Mouse (Mus musculus): ENCODE results near the gene Htra2. TPM values are rescaled to one million over a fixed set of nuclear protein-coding genes. Genes with fewer than 3 reads are reported as not detected.

Gene Htra2
- polyA plus RNA-seq (2015; fragmentation: Nextera tagmentation; extraction: Ambion mirVana): 54.4 and 55.1 TPM in 2 replicates

DNA sequence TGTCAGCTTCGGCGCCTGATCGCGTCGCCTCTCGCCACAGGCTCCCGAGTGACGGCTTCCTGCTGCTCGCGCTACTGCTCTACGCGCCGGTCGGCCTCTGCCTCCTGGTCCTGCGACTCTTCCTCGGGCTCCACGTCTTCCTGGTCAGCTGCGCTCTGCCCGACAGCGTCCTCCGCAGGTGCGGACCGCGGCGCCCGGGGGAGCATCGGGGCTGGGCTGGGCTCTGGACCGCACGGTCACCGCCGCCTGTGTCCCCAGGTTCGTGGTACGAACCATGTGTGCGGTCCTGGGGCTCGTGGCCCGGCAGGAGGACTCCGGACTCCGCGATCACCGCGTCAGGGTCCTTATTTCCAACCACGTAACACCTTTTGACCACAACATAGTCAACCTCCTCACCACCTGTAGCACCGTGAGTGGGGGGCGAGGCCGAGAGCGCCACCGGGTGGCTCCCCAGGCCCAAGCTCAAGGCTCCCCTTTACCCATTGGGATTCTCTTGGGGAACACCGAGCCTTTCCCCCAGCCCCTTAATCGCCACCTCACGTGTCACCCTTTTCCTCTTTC lies at the start of gene Htra2:
Gene Htra2 (minus strand): TSS at position 403 of the 561 bp plus-strand sequence.
- DNase-seq (ENCODE audit: low spot score): peak; percentile 46

DNA sequence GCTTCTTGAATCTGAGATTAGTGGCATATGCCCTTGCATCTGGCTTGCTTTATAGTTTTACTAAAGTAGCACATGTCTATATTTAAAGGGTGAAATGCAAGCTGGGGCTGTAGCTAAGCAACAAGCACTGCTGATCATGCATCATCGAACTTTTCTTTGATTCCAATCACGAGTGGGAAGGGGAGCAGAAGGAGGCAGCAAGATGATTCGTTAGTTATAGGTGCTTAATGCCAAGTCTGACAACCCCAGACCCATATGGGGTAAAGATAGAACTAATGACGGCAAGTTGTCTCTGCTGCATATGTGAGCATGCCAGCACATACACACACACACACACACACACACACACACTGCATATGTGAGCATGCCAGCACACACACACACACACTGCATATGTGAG lies 49.1 kb upstream of the Htra2 start:
- no peak for DNase-seq (ENCODE audit: low spot score)

DNA sequence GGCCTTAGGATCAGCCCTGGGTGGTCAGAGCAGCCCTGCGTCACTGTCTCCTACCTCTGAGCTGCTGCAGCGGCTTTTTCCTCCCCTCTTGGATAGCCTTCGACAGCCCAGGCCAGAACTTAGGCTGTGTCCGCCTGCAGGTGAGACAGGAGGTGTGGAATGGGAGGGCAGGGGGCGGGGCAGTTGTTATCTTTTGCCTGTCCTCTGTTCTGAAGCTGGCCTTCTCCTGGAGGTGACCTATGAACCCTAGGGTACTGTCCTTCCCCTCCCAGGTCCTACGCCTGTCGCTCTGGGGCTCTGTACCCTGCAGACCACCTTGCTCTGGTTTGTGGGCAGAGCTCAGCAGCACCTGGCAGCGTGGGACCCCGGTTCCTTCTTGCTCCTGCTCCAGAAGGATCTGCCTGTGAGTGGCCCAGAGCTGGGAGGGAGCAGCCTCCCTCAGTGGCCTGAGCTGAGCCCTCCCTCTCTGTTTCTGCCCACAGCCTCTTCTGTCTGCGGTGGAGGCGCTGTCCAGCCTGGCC lies 48.1 kb upstream of the Htra2 start:
- no peak for DNase-seq (ENCODE audit: low spot score)

DNA sequence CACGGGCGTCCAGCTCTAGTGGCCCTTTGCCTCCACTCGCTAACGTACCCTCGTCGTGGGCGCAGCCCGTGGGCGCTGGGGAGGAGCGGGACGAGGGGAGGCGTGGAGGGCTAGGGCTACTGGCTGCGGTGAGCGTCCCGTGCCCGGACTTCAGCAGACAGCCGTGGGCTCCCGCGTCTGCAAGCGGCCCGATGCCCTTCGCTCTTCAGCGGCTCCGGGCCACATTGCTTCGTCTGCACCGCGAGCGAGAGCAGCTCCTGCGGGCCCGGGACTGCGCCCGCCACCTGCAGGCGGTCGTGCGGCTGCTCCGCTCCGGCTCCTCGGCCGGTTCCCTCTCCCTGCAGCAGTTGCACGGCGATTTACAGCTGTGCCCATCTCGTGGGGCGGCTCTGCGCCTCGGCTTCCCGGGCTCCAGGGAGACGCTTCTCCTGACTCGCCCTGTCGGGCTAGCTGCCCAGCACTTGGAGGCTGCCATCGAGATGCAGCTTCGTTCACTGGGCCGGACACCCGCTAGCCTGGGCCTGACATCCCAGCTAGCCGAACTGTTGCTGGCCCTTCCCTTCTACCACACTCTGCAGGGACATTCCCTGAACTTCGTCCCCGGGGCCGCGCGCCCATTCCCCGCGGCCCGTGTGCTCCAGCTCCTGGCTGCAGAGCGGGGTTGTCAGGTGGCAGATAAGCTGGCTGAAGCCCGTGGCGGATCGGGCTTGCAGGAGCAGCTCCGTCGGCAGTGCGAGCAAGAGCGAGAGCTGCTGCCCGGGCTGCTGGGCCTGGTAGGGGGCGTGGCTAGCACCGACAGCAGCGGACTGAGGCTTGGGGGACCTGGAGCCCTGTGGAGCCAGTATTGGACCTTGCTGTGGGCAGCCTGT lies 46.8 kb upstream of the Htra2 start:
- DNase-seq (ENCODE audit: low spot score): peak; percentile 81

DNA sequence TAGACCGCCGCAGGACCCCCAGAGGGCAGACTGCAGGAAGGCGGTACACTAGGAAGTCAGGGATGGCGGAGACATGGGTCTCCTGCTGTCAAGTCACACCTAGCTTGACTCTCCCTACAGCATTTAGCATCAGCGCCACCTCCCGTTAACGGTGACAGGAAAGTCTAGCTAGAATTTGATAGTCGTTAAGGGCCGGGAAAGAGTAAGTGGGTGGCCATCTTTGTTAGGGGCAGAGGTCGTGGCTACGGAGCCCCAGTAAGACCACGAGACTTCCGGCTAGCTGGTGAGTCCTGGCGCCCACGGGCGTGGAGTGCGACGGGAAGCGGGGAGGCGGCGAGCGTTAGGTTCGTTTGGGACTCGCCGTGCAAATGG lies 46.2 kb upstream of the Htra2 start, which contains the start of the genes Ccdc142 and Gm42688:
Gene Ccdc142 (plus strand): TSS at position 286 of the 372 bp plus-strand sequence.
Gene Gm42688 (plus strand): TSS at position 302 of the 372 bp plus-strand sequence.
- DNase-seq (ENCODE audit: low spot score): peak; percentile 92

DNA sequence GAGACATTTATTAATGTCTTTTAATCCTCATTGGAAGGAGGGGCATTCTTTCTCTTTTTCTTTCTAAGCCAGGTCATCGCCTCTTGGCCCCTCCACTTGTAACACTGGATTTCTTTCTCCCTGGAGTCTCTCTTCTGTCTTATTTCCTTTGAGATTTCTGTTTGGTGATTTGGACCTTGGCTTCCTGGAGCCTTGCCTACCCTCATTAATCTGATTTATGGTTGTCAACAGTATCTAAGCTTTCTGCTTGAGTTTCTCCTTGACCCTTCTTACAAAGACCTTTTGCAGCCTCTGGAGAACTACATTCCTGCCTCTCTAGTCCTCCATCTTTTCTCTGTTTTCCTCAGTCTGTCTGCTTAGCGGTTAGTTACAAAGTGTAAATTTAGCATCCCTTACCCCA lies 43.3 kb upstream of the Htra2 start:
- no peak for DNase-seq (ENCODE audit: low spot score)

DNA sequence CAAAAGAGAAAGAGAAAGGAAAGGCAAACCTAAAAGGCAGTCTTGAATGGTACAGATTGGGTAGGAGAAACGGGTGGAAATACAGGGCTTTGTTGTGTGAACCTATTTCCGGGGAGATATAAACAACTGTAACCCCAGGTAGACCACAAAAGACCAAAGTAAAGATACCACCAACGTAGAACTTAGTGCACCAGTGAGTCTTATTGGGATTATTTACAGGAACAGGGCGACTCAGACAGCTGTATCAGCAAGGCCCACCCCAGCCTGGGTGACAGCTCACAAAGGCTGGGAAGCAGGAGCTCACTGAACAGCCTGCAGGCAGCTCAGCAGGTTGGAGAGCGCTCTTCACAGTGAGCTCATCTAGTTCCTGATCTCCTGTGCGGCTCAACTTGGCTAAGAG lies 40.9 kb upstream of the Htra2 start:
- peak; percentile 83 for DNase-seq (ENCODE audit: low spot score)

DNA sequence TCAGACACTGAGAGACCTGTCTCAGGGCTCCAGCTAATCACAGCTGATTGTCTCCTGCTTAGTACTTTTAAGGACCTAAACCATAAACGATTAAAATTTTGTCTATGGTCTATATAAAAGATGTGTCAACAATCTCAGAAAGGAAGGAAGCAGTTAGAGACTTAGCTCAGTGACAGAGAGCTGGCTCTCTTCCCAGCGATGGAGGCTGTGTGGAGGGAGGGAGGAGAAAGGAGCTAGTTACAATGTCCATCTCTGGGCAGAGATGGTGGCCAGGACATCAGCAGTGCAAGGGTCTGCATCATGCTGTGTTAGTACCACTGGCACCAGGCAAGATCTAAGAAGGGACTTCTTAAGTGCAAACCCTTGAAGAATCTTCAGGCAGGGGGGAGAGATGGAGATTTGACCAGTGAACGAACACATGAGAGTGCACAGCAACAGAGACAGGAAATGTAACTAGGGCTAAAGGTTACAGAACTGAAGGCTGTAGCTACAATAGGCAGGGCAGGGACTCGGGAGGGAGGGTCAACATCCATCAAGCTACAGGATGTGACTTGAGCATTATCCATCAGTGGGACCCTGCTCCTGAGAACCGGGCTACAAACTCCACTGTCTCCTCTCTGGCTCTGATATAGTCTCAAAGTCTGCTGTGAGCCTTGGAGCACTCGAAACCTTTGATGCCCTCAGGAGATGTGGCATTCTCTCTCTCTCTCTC lies 37.5 kb upstream of the Htra2 start:
- no peak for DNase-seq (ENCODE audit: low spot score)

DNA sequence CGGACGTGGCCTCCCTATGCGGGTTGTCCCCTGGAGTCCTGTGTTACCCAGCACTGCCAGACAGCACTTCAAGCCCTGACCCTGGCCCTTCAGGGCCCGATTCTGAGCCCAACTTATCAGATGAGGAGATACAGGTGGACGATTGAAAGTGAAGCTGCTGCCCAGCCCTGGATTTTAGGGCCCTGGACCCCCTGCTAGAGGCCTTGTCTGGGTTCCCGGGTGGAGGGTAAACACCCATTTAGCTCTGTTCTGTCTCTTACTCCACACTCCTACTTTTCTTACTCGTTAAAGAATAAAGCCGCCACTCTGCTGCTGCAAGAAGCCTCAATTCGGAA lies 32.8 kb upstream of the Htra2 start:
- no peak for DNase-seq (ENCODE audit: low spot score)

DNA sequence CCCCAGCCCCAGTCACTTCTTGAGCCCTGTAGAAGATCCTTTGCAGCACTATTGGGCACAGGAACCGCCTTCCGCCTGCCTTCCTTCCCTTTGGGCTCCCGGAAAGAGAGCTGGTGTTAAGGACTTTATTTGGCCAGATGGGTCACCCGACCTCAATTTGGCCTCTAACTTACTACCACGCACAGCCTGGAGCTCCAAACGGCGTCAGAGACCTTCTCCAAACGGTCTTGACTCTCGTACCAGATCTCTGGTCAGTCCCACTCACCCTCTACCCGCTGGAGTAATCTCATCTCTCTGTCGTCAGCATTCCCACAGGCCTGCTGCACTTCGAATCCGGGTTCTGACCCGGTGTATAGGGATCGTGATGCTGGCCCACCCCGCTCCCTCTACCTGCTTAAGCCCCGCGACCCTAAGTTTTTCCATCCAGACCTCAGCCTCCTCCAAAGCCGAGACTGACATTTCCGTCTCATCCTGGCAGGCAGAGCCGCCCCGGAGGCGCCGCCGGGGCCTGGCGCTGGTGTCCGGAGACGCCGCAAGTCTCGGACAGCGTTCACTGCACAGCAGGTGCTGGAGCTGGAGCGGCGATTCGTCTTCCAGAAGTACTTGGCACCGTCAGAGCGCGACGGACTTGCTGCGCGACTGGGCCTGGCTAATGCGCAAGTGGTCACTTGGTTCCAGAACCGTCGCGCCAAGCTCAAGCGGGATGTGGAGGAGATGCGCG lies 32.3 kb upstream of the Htra2 start:
- DNase-seq (ENCODE audit: low spot score): no peak

DNA sequence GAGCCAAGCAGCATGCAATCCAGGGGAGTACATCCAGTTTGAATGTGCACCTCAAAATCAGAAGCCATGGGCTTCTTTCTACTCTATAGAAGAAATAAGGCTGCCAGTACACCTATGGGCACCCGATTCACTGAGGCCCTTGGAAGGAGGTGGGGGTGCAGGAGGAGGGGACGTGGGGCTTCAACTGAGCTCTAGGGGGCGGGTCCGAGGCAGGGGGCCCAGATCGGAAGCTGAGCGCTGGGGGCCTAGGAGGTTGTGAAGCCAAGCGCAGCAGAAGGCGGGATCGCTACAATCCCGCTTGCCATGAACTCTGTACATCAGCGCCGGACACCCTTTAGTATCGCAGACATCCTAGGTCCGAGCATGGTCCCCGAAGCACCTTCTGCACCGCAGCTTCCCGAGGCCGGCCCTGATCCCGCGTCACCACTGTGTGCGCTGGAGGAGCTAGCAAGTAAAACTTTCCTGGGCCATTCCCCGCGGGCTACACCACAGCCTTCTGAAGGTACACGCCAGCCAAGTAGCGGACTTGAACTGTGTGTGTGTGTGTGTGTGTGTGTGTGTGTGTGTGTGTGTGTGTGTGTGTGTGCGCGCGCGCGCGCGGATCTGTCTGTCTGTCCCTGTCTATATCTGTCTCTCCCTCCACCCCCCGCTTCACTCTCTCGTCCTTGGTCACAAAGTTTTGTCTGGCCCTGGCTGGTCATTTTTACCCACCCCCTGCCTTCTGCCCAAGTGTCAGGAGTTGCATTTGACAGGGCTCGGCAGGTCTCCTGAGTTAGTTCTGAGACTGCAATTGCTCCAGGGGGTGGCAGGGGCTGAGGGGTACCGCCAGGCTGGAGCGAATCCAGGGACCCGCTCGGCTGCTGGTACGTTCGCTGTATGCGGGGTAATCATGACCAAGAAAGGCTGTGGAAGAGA lies 31.3 kb upstream of the Htra2 start, which contains the start of gene Lbx2:
Gene Lbx2 (plus strand): TSS at position 247 of the 915 bp plus-strand sequence.
- DNase-seq (ENCODE audit: low spot score): no peak

DNA sequence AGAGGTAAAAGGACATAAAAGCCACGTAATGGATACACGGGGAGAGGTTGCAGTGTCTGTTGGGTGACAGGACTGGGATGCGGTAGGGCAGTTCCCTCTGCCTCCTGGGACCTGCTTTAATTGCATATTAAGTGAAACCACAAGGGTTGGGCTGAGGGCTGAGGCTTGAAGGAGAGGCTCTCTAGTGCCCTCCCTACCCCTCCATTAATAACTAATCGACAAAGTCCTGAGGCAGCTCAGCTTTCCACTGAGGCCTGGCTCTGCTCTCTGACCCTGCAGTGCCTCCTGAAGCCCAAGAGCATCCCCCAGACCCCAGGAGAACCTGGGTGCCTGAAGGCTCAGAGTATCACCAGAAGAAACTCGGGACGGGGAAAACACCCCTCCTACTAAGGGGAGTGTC lies 29.4 kb upstream of the Htra2 start:
- DNase-seq (ENCODE audit: low spot score): no peak

DNA sequence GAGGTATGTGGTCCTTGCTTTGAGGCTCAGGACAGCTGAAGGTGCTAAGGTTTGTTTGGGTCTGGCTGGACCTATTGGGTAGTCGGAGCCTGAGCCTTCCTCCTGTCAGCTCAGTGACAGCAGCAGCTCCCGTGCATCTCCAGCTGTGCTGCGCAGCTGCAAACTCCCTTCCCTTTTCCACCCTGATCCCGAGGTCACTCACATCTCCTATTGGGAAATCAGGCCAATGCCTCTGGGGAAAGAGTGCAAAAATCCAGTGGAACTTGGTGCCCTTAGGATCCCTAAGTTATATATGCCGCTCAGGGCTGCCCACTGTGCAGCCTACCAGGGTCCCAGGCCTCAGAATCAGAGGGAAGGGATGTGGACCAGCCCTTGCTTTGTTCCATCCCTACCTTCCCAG lies 28.4 kb upstream of the Htra2 start:
- DNase-seq (ENCODE audit: low spot score): no peak

DNA sequence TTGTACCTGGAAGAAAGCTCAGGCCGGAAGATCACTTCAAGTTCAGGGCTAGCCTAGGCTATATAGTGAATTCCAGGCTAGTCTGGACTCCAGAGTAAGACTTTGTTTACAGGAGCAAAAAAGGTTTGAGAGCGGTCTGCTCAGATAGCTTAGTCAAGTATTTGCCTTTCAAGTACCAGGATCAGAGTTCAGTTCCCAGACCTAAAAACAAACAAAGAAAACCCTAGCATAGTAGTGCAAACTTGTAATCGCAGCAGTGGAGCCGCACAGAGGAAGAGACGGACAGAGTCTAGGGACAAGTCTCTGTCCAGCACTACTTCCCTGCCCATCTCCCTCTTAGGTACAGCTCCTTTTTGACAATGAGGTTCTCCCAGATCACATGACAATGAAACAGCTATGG lies 25.1 kb upstream of the Htra2 start:
- no peak for DNase-seq (ENCODE audit: low spot score)

DNA sequence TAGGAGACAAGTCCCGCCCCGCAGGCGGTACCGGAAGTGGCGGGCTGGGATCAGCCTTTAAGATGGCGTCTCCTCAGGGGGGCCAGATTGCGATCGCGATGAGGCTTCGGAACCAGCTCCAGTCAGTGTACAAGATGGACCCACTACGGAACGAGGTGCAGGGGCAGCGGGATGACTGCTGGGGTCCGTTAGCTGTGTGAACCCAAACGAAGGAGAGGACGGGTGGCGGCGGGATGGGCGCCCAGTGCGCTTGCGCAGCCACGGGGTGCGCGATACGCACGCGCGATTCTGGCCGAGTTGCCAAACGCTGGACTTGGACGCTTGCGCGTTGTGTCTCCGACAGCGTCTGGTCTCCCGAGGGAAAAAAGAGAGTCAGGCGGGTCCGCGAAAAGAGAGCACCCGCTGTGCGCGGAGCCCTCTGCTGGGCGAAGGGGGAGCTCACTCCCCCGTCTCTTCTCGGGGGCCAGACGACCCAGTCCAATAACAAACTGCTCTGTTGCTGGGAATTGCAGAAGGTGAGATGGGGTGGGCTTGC lies 23.3 kb upstream of the Htra2 start:
- DNase-seq (ENCODE audit: low spot score): peak; percentile 99

DNA sequence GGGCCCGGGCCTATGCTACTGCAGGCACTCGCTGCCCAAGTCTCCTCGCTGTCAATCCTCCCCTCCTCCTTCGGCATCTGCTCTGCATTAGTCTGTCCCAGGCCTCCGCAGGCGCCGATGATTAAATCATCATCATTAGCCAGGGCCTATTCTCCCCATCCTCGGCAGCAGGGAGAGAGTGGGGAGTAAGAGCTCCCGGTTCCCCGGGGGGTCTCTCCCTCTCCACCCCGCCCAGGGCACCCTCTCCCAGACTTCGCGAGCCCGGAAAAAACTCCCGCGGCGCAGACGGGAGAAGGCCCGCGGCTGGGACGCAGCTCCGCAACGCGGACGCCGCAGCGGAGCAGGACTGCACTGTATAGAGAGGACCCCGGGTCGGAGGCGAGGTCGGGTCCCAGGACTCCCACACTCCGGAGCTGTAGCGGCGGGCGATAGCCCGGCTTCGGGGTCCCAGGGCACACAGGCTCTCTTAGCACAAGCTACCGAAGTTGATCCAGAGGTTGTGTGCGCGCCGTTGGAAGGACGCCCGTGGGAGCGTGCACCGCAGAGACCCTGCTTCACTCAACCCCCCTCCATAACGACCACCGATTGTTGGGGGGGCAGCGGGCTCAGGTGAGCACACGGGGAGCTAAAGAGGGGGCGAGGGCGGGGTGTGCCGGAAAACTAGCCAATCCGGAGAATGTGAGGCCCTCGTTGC lies 22.7 kb upstream of the Htra2 start, which contains the start of gene Pcgf1:
Gene Pcgf1 (plus strand): TSS at position 240 of the 694 bp plus-strand sequence.
- DNase-seq (ENCODE audit: low spot score): no peak

DNA sequence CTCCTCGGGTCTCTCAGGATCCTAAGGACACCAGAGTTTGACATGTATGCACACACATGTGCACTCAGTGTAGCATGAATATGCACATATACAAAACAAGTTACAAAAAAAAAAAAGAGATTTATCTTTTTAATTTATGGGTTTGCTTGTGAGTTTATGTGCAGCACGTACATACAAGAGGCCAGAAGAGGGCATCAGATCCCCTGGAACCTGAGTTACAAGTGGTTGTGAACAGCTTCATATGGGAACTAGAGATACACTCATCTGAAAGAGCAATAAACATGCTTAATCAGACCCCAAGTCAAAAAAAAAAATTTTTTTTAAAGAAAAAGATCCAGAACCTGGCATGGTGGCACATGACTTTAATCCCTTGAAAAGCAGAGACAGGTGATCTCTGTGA lies 19.9 kb upstream of the Htra2 start:
- DNase-seq (ENCODE audit: low spot score): peak; percentile 49

DNA sequence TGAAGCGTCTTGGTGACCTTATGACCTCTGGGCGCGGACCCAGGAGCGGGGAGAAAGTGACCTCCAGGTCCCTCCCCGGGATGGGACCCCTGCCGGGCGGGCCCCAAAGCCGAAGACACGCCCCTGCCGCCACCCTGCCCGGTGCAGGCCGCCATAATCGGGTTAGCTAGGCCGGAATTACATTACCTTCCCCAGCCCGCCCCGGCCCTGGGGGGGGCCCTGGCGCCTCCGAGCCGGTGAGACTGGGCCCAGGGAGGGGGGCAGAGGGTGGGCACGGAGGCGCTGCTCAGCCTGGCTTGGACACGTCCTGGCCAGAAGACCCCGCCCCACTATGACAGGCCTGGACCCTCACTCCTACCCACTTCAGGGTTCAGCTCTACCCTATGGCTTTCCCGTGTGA lies 16.1 kb upstream of the Htra2 start:
- DNase-seq (ENCODE audit: low spot score): no peak

Data from thymus, postnatal 0 days (tissue).